In genomic region chr11:118289562-118289961, GRCm38 (mm10) we compare ENCODE assay signal across 8 mouse cellular contexts. TPM values are rescaled to one million over a fixed set of nuclear protein-coding genes. Genes with fewer than 3 reads are reported as not detected.
A peak's percentile ranks its signal among the peaks of the same experiment; 100 is the strongest.
DNase-seq lines count a peak whose midpoint lies in the region; ATAC-seq and TF ChIP-seq lines count a peak whose summit lies in the region.

No protein-coding gene starts in this region.

- intact Hi-C loops in gastrocnemius, postnatal 36 days (cut with DNase I), result no loop called here

- peaks cover 3% of the 10 kb centered on the region; the same call in 1 of the 2 replicates for H3K4me1 ChIP-seq in bone marrow macrophage, adult 2 months (ENCODE audit: control insufficient read depth, insufficient read depth, low read length)
- peaks cover 25% of the 10 kb centered on the region for H3K4me1 ChIP-seq in hindbrain, embryonic 13.5 days (replicated peaks)
- peaks cover 5% of the 10 kb centered on the region; the same call in 1 of the 2 replicates for H3K4me1 ChIP-seq in midbrain, postnatal 0 days (ENCODE audit: insufficient read depth, low read length)

- H3K36me3 ChIP-seq in hindbrain, embryonic 13.5 days, result peaks cover 32% of the 10 kb centered on the region
- peaks cover 27% of the 10 kb centered on the region for H3K36me3 ChIP-seq in midbrain, postnatal 0 days (ENCODE audit: insufficient read depth, low read length)

- peak overlapping the region; percentile 96 for H3K4me2 ChIP-seq in hindbrain, embryonic 13.5 days
- H3K4me2 ChIP-seq in midbrain, postnatal 0 days (ENCODE audit: low read depth, low read length, poor library complexity, severe bottlenecking), result peak overlapping the region; percentile 85

- no peak for TF ChIP-seq POLR2A in bone marrow macrophage, adult 2 months (IDR thresholded peaks at IDR 0.05; ENCODE audit: borderline replicate concordance, low read depth, low read length)

- no peaks in the 10 kb centered on the region for H3K9me3 ChIP-seq in hindbrain, embryonic 13.5 days
- H3K9me3 ChIP-seq in midbrain, postnatal 0 days (ENCODE audit: low read length), result no peaks in the 10 kb centered on the region

- TF ChIP-seq CTCF in layer of hippocampus, adult 2 months (conservative IDR thresholded peaks at IDR 0.05), result no peak
- no peak for TF ChIP-seq CTCF in bone marrow macrophage, adult 2 months (IDR thresholded peaks at IDR 0.05; ENCODE audit: low read depth, low read length)
- TF ChIP-seq CTCF in midbrain, postnatal 0 days (IDR thresholded peaks at IDR 0.05), result no peak

- no peak for DNase-seq in layer of hippocampus, adult 2 months (ENCODE audit: low spot score in 2 of 2)
- no peak for DNase-seq in layer of hippocampus, adult 11-12 months (ENCODE audit: low spot score)
- DNase-seq in midbrain, postnatal 0 days (ENCODE audit: low spot score), result peak; percentile 21
- DNase-seq in gastrocnemius, postnatal 36 days, result no peak
- no peak for DNase-seq in layer of hippocampus, postnatal 10 days (ENCODE audit: low spot score in 2 of 2)
- no peak for DNase-seq in testis, postnatal 14 days (ENCODE audit: low spot score)

- H3K27me3 ChIP-seq in hindbrain, embryonic 13.5 days, result no peaks in the 10 kb centered on the region
- no peaks in the 10 kb centered on the region for H3K27me3 ChIP-seq in midbrain, postnatal 0 days (ENCODE audit: insufficient read depth, low read length)

- peak overlapping the region; percentile 92 for H3K9ac ChIP-seq in hindbrain, embryonic 13.5 days
- H3K9ac ChIP-seq in midbrain, postnatal 0 days (replicated peaks; ENCODE audit: low read length, poor library complexity, severe bottlenecking), result peak overlapping the region; percentile 98

- H3K4me3 ChIP-seq in layer of hippocampus, adult 2 months, result peak overlapping the region; percentile 85
- peak overlapping the region; percentile 91 for H3K4me3 ChIP-seq in bone marrow macrophage, adult 2 months (ENCODE audit: insufficient read depth, low read length)
- H3K4me3 ChIP-seq in hindbrain, embryonic 13.5 days, result peak overlapping the region; percentile 92
- peak overlapping the region; percentile 91 for H3K4me3 ChIP-seq in midbrain, postnatal 0 days (ENCODE audit: low read depth, low read length)

- 0% methylated on average over 22 of the region's 22 CpGs for WGBS in hindbrain, embryonic 13.5 days
- WGBS in midbrain, postnatal 0 days, result 0% methylated on average over 22 of the region's 22 CpGs

- peak overlapping the region; percentile 97 for H3K27ac ChIP-seq in layer of hippocampus, adult 2 months
- H3K27ac ChIP-seq in bone marrow macrophage, adult 2 months (ENCODE audit: insufficient read depth, low read depth, low read length), result peak overlapping the region; percentile 42
- peak overlapping the region; percentile 88 for H3K27ac ChIP-seq in hindbrain, embryonic 13.5 days
- H3K27ac ChIP-seq in midbrain, postnatal 0 days (ENCODE audit: low read depth, low read length), result peak overlapping the region; percentile 92

- peak; percentile 41; the same call in 1 of the 2 replicates for ATAC-seq in hindbrain, embryonic 13.5 days (ENCODE audit: low FRiP score)
- ATAC-seq in midbrain, postnatal 0 days (ENCODE audit: low FRiP score), result peak; percentile 5

RNA-seq across cellular contexts. Expression of gene Usp36, which starts 0.5 kb away (rescaled TPM):
- total RNA-seq in layer of hippocampus, adult 2 months (2021), result 10 to 100 TPM; 26.5 to 28.5 TPM
- polyA plus RNA-seq in bone marrow macrophage, adult 2 months (2012; ENCODE audit: insufficient read depth, insufficient read length, missing spikeins), result 8.8 and 9.2 TPM in 2 replicates
- 16.0 and 17.6 TPM in 2 replicates for polyA plus RNA-seq in hindbrain, embryonic 13.5 days (2015; fragmentation: Nextera tagmentation; extraction: Ambion mirVana)
- 13.7 and 20.4 TPM in 2 replicates for total RNA-seq in midbrain, postnatal 0 days (2014; rRNA removed)
- polyA plus RNA-seq in midbrain, postnatal 0 days (2015; fragmentation: Nextera tagmentation; extraction: Ambion mirVana), result 10.6 and 13.1 TPM in 2 replicates
- total RNA-seq in gastrocnemius, postnatal 36 days (2021), result 10 to 100 TPM; 11.1 to 14.7 TPM
- total RNA-seq in layer of hippocampus, postnatal 10 days (2021), result 10 to 100 TPM; 23.2 to 26.7 TPM

RNA-seq across cellular contexts. Expression of gene Cyth1, which starts 41.2 kb away (rescaled TPM):
- total RNA-seq in layer of hippocampus, adult 2 months (2021), result 100 to 1,000 TPM; 101 to 108 TPM
- 41.8 and 47.2 TPM in 2 replicates for polyA plus RNA-seq in bone marrow macrophage, adult 2 months (2012; ENCODE audit: insufficient read depth, insufficient read length, missing spikeins)
- 24.0 and 24.4 TPM in 2 replicates for polyA plus RNA-seq in hindbrain, embryonic 13.5 days (2015; fragmentation: Nextera tagmentation; extraction: Ambion mirVana)
- 40.2 and 54.1 TPM in 2 replicates for total RNA-seq in midbrain, postnatal 0 days (2014; rRNA removed)
- polyA plus RNA-seq in midbrain, postnatal 0 days (2015; fragmentation: Nextera tagmentation; extraction: Ambion mirVana), result 20.0 and 21.6 TPM in 2 replicates
- total RNA-seq in gastrocnemius, postnatal 36 days (2021), result 10 to 100 TPM; 33.5 to 34.7 TPM
- total RNA-seq in layer of hippocampus, postnatal 10 days (2021), result 10 to 100 TPM; 59.3 to 63.5 TPM

RNA-seq across cellular contexts. Expression of gene Cep295nl, which starts 52.7 kb away (rescaled TPM):
- total RNA-seq in layer of hippocampus, adult 2 months (2021), result 1 to 10 TPM; 1.1 to 1.6 TPM
- 1.5 and 2.3 TPM in 2 replicates for polyA plus RNA-seq in bone marrow macrophage, adult 2 months (2012; ENCODE audit: insufficient read depth, insufficient read length, missing spikeins)
- polyA plus RNA-seq in hindbrain, embryonic 13.5 days (2015; fragmentation: Nextera tagmentation; extraction: Ambion mirVana), result 0.22 and 0.26 TPM in 2 replicates
- total RNA-seq in midbrain, postnatal 0 days (2014; rRNA removed), result 0.16 and 0.71 TPM in 2 replicates
- polyA plus RNA-seq in midbrain, postnatal 0 days (2015; fragmentation: Nextera tagmentation; extraction: Ambion mirVana), result 0.13 and 0.22 TPM in 2 replicates
- total RNA-seq in gastrocnemius, postnatal 36 days (2021), result 1 to 10 TPM; 1.2 to 1.3 TPM
- 1 to 10 TPM; 1.8 to 2.6 TPM for total RNA-seq in layer of hippocampus, postnatal 10 days (2021)

Comparison
In these comparisons a context has a peak if more than half of its experiments do, and no peak if none do; other contexts are left out.
1. H3K27ac ChIP-seq: peak in every context shown above with its lines; median percentile 97 in layer of hippocampus, adult 2 months; 92 in midbrain, postnatal 0 days; 88 in hindbrain, embryonic 13.5 days; 42 in bone marrow macrophage, adult 2 months.